Mouse (Mus musculus): ENCODE measurements around the gene Gm20532. TPM values are rescaled to one million over a fixed set of nuclear protein-coding genes. Genes with fewer than 3 reads are reported as not detected.

The Gm20532 gene
- polyA plus RNA-seq, 1 experiment from 2014 or later: not detected

DNA sequence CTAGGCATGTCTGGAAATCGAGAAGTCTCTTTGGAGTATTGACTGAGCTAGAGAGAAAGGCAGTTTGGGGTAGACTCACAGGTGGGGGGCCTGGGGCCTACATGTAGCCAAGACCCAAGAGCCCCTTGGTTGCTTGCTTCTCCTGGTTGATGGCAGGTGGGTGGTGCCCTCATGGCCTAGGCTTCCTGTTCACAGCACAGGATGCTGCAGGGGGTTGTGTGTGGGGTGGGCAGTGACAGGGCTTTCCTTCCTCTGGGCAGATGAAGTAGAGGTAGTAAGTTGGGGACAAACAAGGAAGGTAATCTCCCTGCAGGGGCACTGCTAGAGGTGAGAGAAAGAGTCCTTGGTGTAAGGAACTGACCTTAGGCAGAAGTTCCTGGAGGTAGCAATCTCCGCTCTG lies 34.4 kb upstream of the Gm20532 start:
- H3K9me3 ChIP-seq (replicated peaks): no peaks in the 10 kb centered on the region
- no peak overlapping the region for H3K4me2 ChIP-seq
- no peaks in the 10 kb centered on the region for H3K36me3 ChIP-seq (ENCODE audit: poor library complexity, severe bottlenecking)
- H3K4me1 ChIP-seq: peaks cover 21% of the 10 kb centered on the region
- no peak overlapping the region for H3K4me3 ChIP-seq
- no peak for ATAC-seq
- no peaks in the 10 kb centered on the region for H3K27me3 ChIP-seq
- H3K9ac ChIP-seq: no peak overlapping the region
- no peak overlapping the region for H3K27ac ChIP-seq
- 84% methylated on average over 2 of the region's 2 CpGs for WGBS

DNA sequence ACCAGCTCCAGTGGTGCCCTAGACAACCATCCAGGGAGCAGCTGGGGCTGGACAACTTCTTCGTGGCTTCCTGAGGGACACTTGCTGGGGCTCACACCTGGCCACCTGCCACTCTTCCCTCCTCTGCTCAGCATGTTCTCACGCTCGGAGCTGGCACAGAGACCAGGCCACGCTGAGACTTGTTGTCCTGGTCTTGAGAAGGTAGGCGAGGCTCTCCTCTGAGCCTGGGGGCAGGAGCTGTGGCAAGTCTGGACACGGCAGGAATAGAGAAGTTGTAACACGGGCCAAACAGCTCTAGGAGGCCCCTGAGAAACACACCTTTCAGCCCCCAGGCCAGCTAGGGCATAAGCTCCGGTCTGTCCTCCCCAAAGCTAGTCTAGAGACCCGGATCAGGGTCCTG lies 32.5 kb upstream of the Gm20532 start:
- no peak overlapping the region for H3K4me3 ChIP-seq
- H3K27me3 ChIP-seq: no peaks in the 10 kb centered on the region
- H3K4me1 ChIP-seq: peaks cover 13% of the 10 kb centered on the region
- ATAC-seq: no peak
- WGBS: 87% methylated on average over 9 of the region's 9 CpGs
- H3K9me3 ChIP-seq (replicated peaks): no peaks in the 10 kb centered on the region
- no peak overlapping the region for H3K9ac ChIP-seq
- no peak overlapping the region for H3K27ac ChIP-seq
- no peaks in the 10 kb centered on the region for H3K36me3 ChIP-seq (ENCODE audit: poor library complexity, severe bottlenecking)
- H3K4me2 ChIP-seq: no peak overlapping the region

DNA sequence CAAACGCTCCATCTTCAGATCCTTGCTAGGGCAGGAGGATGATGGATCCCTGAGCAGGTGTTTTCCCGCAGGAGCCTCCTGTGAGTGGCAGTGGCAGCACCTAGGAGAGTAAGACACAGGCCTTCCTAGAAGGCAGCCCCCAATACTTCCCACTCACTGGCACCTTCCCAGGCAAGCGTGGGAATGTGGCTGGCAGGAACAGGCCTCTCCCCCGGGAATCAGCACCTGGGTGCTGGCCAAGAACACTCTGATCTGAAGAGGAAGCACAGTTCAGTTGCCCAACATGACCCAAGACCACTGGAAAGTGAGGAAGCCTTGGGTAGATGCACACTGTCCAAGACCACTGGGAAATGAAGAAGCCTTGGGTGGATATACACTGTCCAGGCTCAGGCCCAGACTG lies 31.4 kb upstream of the Gm20532 start:
- H3K4me2 ChIP-seq: no peak overlapping the region
- H3K27me3 ChIP-seq: no peaks in the 10 kb centered on the region
- H3K4me1 ChIP-seq: peaks cover 9% of the 10 kb centered on the region
- no peaks in the 10 kb centered on the region for H3K9me3 ChIP-seq (replicated peaks)
- WGBS: 83% methylated on average over 4 of the region's 4 CpGs
- no peak overlapping the region for H3K27ac ChIP-seq
- no peak for ATAC-seq
- H3K4me3 ChIP-seq: no peak overlapping the region
- H3K36me3 ChIP-seq (ENCODE audit: poor library complexity, severe bottlenecking): no peaks in the 10 kb centered on the region
- H3K9ac ChIP-seq: 0 out of 2 replicates have a peak overlapping the region, but pooled peaks have one; percentile 1

DNA sequence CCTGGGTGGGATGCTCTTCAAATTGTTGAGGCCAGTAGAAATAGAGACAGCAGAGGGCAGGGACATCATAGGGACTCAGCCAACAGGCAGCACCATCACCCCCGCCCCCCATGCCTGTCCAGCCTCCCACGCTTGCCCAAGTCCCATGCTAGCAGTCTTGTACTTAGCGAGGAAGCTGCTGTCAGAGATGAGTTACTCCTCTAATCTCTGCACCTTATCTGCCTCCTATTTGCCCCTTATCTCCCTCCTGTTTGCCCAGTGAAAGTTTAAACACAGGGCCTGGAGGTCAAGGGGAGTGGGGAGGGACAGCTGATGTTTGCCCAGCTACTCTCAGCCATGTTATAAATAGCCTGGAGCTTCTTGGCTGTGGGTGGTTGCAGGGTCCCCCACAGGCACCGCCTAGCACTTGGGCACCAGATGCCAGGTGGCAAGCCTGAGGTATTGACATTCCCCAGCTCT lies 29.9 kb upstream of the Gm20532 start:
- Histone ChIP-seq H3K36me3 (ENCODE audit: poor library complexity, severe bottlenecking) (no peaks in the 10 kb centered on the region), H3K27ac (no peak overlapping the region), H3K9ac (no peak overlapping the region), H3K4me3 (no peak overlapping the region), H3K9me3 (replicated peaks) (no peaks in the 10 kb centered on the region), H3K4me2 (no peak overlapping the region), H3K27me3 (no peaks in the 10 kb centered on the region), H3K4me1 (peaks cover 13% of the 10 kb centered on the region)
- ATAC-seq: no peak
- 79% methylated on average over 4 of the region's 4 CpGs for WGBS

DNA sequence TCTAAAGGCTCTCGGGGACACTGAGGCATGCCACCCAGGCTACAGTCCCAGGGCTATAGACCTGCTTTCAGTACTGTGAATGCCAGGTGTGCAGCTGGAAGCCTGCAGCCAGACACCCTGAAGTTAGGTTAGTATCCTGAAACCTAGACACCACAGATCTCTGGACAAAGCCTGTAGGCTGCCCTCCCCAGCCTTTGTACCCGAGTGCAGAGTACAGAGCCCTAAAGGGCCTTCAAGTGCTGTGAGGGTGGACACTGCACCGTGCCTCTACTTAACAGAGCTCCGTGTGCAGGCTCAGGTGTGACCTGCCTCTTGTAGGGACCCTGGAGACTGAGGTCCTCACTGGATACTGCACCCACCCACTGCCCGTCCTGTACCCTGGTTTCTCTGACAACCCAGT lies 25.9 kb upstream of the Gm20532 start:
- Histone ChIP-seq H3K36me3 (ENCODE audit: poor library complexity, severe bottlenecking) (no peaks in the 10 kb centered on the region), H3K27ac (no peak overlapping the region), H3K4me1 (peaks cover 16% of the 10 kb centered on the region), H3K4me3 (no peak overlapping the region), H3K4me2 (no peak overlapping the region), H3K9me3 (replicated peaks) (no peaks in the 10 kb centered on the region), H3K9ac (no peak overlapping the region), H3K27me3 (no peaks in the 10 kb centered on the region)
- no peak for ATAC-seq
- WGBS: 79% methylated on average over 5 of the region's 5 CpGs

DNA sequence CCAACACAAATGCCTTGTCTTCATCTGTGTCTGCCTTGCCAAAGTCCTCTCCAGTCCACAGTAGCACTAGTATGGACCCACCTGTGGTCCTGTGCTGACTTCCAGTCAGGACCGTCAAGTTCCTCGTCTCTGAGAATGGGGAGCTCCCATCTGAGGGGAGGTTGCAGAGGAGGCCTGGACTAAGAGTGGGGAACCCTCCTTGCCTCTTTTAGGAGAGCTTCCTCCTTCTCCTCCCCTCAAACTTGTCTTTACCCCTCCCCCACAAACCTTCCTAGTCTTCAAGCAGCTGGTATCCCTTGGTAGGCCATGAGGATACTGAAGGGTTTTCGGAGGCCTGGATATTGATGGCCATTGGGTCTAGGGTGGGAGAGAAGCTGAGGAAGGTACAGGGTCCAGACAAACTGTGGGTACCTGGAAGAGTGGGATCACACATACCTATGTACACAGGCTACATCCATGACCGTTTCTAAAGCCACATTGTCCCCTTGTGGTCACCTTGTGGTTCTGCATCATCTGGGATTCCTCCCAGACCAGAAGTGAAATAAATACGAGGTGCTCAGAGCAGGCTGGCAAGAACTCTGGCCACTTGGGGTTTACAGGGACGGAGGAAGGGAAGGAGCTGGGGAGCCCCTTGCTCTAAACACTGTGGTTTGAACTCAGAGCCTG lies 25.0 kb upstream of the Gm20532 start:
- Histone ChIP-seq H3K27ac (no peak overlapping the region), H3K9ac (peak overlapping the region; percentile 34; the same call in 1 of the 2 replicates), H3K4me2 (no peak overlapping the region), H3K27me3 (no peaks in the 10 kb centered on the region), H3K4me1 (peaks cover 16% of the 10 kb centered on the region), H3K9me3 (replicated peaks) (no peaks in the 10 kb centered on the region), H3K36me3 (ENCODE audit: poor library complexity, severe bottlenecking) (no peaks in the 10 kb centered on the region), H3K4me3 (no peak overlapping the region)
- peak; percentile 71; the same call in 1 of the 2 replicates for ATAC-seq
- WGBS: 45% methylated on average over 6 of the region's 6 CpGs

DNA sequence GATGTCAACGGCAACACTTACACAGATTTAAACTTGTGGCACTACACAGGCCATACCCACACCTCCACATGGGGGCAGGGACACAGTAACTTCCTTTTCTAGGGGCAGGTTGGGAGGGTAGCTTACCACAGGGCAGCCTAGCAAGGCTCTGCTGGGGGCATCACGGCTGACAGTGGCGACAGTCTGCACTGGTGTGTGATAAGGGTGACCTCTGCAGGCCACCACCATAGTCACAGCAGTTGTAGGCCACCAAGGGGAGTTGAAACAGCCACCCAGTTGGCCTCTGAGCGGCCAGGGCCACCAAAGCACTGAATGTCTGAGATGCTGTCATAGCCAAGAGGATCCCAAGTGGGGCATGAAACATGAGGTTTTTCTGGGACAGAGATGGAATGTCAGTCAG lies 20.2 kb upstream of the Gm20532 start:
- 20% methylated on average over 4 of the region's 4 CpGs for WGBS
- H3K9me3 ChIP-seq (replicated peaks): no peaks in the 10 kb centered on the region
- peaks cover 6% of the 10 kb centered on the region for H3K4me1 ChIP-seq
- H3K27ac ChIP-seq: no peak overlapping the region
- ATAC-seq: peak; percentile 58; the same call in 1 of the 2 replicates
- no peak overlapping the region for H3K9ac ChIP-seq
- no peaks in the 10 kb centered on the region for H3K36me3 ChIP-seq (ENCODE audit: poor library complexity, severe bottlenecking)
- no peak overlapping the region for H3K4me2 ChIP-seq
- H3K27me3 ChIP-seq: no peaks in the 10 kb centered on the region
- H3K4me3 ChIP-seq: no peak overlapping the region

DNA sequence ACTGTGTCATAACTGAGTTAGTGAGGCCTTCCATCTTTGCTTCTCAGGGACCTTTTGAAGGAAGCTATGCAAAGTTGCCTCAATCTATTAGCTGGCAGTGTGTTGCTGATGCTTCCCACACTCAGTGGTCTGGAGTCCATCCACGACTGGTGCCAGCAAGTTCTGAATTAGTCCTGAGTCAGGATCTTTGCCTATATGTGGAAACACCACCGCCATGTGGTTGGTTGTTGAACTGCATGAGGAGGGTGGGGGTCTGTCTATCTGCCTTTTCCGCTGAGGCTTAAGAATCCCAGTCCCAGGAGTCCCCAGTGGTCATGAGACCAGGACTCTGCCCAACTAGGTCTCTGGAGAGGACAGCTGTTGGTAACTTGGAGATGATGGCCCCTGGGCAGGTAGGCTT lies 16.4 kb upstream of the Gm20532 start:
- no peaks in the 10 kb centered on the region for H3K36me3 ChIP-seq (ENCODE audit: poor library complexity, severe bottlenecking)
- H3K4me2 ChIP-seq: no peak overlapping the region
- H3K27ac ChIP-seq: no peak overlapping the region
- 3% methylated on average over 3 of the region's 3 CpGs for WGBS
- ATAC-seq: no peak; the same call in 1 of the 2 replicates
- H3K9ac ChIP-seq: no peak overlapping the region
- H3K4me1 ChIP-seq: peaks cover 17% of the 10 kb centered on the region
- no peaks in the 10 kb centered on the region for H3K27me3 ChIP-seq
- no peaks in the 10 kb centered on the region for H3K9me3 ChIP-seq (replicated peaks)
- no peak overlapping the region for H3K4me3 ChIP-seq

DNA sequence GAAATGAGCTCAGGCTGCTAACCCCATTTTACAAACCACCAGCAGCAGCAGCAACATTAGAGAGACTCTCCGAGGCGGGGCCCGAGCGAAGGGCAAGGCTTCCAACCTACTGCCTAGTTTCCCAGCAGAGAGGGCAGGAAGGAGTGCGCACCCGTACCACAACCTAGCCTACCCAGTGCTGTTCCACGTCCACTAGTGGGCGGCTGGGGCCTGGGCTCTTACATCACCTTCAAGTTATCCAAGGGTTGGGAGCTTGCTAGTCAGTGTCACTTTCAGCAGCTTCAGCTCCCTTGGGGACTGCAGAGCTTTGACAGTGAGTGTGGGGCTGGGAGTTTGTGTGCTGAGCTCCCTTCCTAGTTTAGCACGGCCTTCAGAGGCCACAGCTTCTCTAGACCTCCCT lies 15.0 kb upstream of the Gm20532 start:
- H3K27ac ChIP-seq: no peak overlapping the region
- no peaks in the 10 kb centered on the region for H3K27me3 ChIP-seq
- 88% methylated on average over 9 of the region's 9 CpGs for WGBS
- no peaks in the 10 kb centered on the region for H3K9me3 ChIP-seq (replicated peaks)
- no peaks in the 10 kb centered on the region for H3K36me3 ChIP-seq (ENCODE audit: poor library complexity, severe bottlenecking)
- no peak overlapping the region for H3K4me2 ChIP-seq
- no peak for ATAC-seq
- no peak overlapping the region for H3K9ac ChIP-seq
- H3K4me1 ChIP-seq: peaks cover 17% of the 10 kb centered on the region
- H3K4me3 ChIP-seq: no peak overlapping the region

DNA sequence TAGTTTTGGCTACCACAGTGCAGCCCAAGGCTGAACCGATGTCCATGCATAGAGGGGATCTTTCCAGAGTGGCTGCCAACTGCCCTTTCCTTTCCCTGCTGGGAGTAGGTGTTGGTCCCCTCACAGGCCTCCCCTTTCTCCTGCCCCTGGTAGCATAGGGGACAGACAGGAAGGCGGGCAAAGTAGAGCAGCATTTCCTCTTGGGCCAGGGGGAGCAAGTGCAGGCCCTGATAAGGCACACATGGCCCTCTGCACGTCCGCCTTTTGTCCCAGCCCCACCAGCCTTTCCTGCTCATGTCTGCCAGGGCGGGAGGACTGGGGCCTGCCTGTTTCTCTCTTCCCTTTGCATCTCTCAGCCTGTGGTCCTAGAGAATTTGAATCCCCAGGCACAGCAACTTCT lies 14.6 kb upstream of the Gm20532 start:
- 74% methylated on average over 5 of the region's 5 CpGs for WGBS
- Histone ChIP-seq H3K4me2 (no peak overlapping the region), H3K4me3 (no peak overlapping the region), H3K9ac (no peak overlapping the region), H3K27ac (no peak overlapping the region), H3K27me3 (no peaks in the 10 kb centered on the region), H3K36me3 (ENCODE audit: poor library complexity, severe bottlenecking) (no peaks in the 10 kb centered on the region), H3K9me3 (replicated peaks) (no peaks in the 10 kb centered on the region), H3K4me1 (peaks cover 17% of the 10 kb centered on the region)
- ATAC-seq: no peak

DNA sequence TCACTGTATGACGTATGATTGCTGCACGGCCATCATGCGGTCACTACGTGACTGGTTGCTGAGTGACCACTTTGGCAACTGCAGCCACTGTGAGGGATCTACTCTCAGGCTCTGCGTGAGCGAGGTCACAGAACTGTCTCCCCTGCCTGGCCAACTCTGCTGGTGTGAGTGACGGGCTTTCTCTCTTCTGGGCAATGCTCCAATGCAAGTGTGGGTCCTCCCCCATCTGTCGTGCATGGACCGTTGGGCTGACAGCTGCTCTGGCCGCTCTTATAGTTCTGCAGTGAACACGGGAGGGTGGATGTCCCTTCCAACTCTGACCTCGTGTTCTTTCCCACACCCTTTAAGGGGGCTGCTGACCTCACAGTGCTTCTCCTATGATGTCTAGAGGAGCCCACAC lies 13.0 kb upstream of the Gm20532 start:
- H3K27ac ChIP-seq: no peak overlapping the region; the same call in 1 of the 2 replicates
- peaks cover 21% of the 10 kb centered on the region for H3K4me1 ChIP-seq
- no peak overlapping the region for H3K4me3 ChIP-seq
- H3K9ac ChIP-seq: no peak overlapping the region
- H3K36me3 ChIP-seq (ENCODE audit: poor library complexity, severe bottlenecking): no peaks in the 10 kb centered on the region
- WGBS: 68% methylated on average over 12 of the region's 12 CpGs
- no peaks in the 10 kb centered on the region for H3K27me3 ChIP-seq
- H3K4me2 ChIP-seq: no peak overlapping the region
- peak; percentile 48; the same call in 1 of the 2 replicates for ATAC-seq
- no peaks in the 10 kb centered on the region for H3K9me3 ChIP-seq (replicated peaks)

DNA sequence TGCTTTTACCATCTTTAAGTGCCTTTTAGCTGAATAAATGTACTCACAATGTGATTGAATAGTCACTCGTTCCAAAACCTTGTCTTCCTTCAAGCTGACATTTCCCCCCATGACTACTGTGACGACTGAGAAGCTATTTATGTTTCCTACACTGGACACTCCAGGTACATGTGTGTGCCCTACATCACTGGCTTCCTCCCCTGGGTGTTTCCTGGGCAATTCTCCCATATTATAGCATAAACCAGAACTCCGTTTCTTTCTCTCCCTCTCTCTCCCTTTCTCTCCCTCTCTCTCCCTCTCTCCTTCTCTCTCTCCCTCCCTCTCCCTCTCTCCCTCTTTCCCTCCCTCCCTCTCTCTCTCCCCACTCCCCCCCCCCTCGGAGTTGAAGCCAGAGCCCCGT lies 12.6 kb upstream of the Gm20532 start:
- Histone ChIP-seq H3K9me3 (replicated peaks) (no peaks in the 10 kb centered on the region), H3K27me3 (no peaks in the 10 kb centered on the region), H3K9ac (no peak overlapping the region), H3K4me1 (peaks cover 21% of the 10 kb centered on the region), H3K4me3 (no peak overlapping the region), H3K27ac (no peak overlapping the region; the same call in 1 of the 2 replicates), H3K4me2 (no peak overlapping the region), H3K36me3 (ENCODE audit: poor library complexity, severe bottlenecking) (no peaks in the 10 kb centered on the region)
- WGBS: 31% methylated on average over 5 of the region's 5 CpGs
- no peak for ATAC-seq

DNA sequence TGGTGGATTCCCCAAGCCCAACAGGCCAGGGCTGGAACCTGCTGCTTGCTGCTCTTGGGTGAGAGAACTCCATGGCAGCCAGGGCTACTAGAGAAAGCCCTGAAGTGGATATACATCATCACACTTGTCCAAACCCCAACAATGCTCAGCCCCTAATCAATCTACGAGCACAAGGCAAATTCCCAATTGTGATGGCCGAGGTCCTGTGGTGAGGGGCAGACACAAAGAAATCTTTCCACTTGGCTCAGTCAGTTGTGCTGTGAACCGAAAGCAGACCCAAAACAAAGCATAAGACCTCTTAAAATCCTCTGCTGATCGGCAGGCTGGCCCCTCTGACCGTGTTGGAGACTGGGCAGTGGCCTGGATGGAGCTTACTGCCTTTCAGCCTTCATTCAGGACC lies 11.6 kb upstream of the Gm20532 start:
- H3K27me3 ChIP-seq: no peaks in the 10 kb centered on the region
- H3K4me2 ChIP-seq: no peak overlapping the region
- WGBS: 6% methylated on average over 5 of the region's 5 CpGs
- no peak overlapping the region for H3K4me3 ChIP-seq
- H3K9me3 ChIP-seq (replicated peaks): no peaks in the 10 kb centered on the region
- H3K9ac ChIP-seq: no peak overlapping the region
- no peak overlapping the region for H3K27ac ChIP-seq
- peaks cover 21% of the 10 kb centered on the region for H3K4me1 ChIP-seq
- ATAC-seq: no peak
- H3K36me3 ChIP-seq (ENCODE audit: poor library complexity, severe bottlenecking): no peaks in the 10 kb centered on the region

Measured in forebrain, embryonic 13.5 days (tissue).